Mouse (Mus musculus): ENCODE data around the gene Gsta1. TPM values are rescaled to one million over a fixed set of nuclear protein-coding genes. Genes with fewer than 3 reads are reported as not detected.
A peak's percentile ranks its signal among the peaks of the same experiment; 100 is the strongest.
"Not testable (repeated sequence)": the region's sequence is repeated elsewhere in the genome, so short reads cannot be mapped to it uniquely, and the experiment has no call there.

The Gsta1 gene
- polyA plus RNA-seq, 1 experiment from 2014 or later, result not detected

- not testable (repeated sequence) for H3K9me3 ChIP-seq (ENCODE audit: control insufficient read depth, low read length); H3K9ac ChIP-seq (ENCODE audit: low read length); H3K27me3 ChIP-seq (ENCODE audit: control insufficient read depth, insufficient read depth, low read length); H3K4me1 ChIP-seq (ENCODE audit: control insufficient read depth, insufficient read depth, low read length); H3K4me3 ChIP-seq (ENCODE audit: low read depth, low read length); H3K36me3 ChIP-seq (ENCODE audit: control insufficient read depth, insufficient read depth, low read length); DNase-seq (ENCODE audit: low spot score); H3K27ac ChIP-seq (ENCODE audit: low read depth, low read length); H3K4me2 ChIP-seq (ENCODE audit: low read depth)
- WGBS, result 0% methylated on average over 1 of the region's 6 CpGs
- peak; percentile 48; the same call in 1 of the 2 replicates for ATAC-seq (ENCODE audit: insufficient read depth, low FRiP score, low TSS enrichment)
Measured at GRCm38 (mm10) chr9:78259688-78260087, 29.2 kb downstream of the Gsta1 start.

GRCm38 (mm10) chr9:78270945-78271344, 40.5 kb downstream of the Gsta1 start:
- H3K9me3 ChIP-seq (ENCODE audit: control insufficient read depth, low read length); H3K27ac ChIP-seq (ENCODE audit: low read depth, low read length); H3K9ac ChIP-seq (ENCODE audit: low read length); H3K4me1 ChIP-seq (ENCODE audit: control insufficient read depth, insufficient read depth, low read length); H3K36me3 ChIP-seq (ENCODE audit: control insufficient read depth, insufficient read depth, low read length); ATAC-seq (ENCODE audit: insufficient read depth, low FRiP score, low TSS enrichment); H3K4me3 ChIP-seq (ENCODE audit: low read depth, low read length); H3K4me2 ChIP-seq (ENCODE audit: low read depth); H3K27me3 ChIP-seq (ENCODE audit: control insufficient read depth, insufficient read depth, low read length); DNase-seq (ENCODE audit: low spot score): not testable (repeated sequence)
- WGBS, result 91% methylated on average over 3 of the region's 3 CpGs

GRCm38 (mm10) chr9:78282002-78282711, 51.7 kb downstream of the Gsta1 start:
- DNase-seq (ENCODE audit: low spot score); H3K36me3 ChIP-seq (ENCODE audit: control insufficient read depth, insufficient read depth, low read length); H3K27ac ChIP-seq (ENCODE audit: low read depth, low read length); H3K4me2 ChIP-seq (ENCODE audit: low read depth); ATAC-seq (ENCODE audit: insufficient read depth, low FRiP score, low TSS enrichment); H3K9ac ChIP-seq (ENCODE audit: low read length); H3K4me3 ChIP-seq (ENCODE audit: low read depth, low read length); H3K4me1 ChIP-seq (ENCODE audit: control insufficient read depth, insufficient read depth, low read length); H3K27me3 ChIP-seq (ENCODE audit: control insufficient read depth, insufficient read depth, low read length); H3K9me3 ChIP-seq (ENCODE audit: control insufficient read depth, low read length): not testable (repeated sequence)
- WGBS, result 83% methylated on average over 4 of the region's 4 CpGs

GRCm38 (mm10) chr9:78289063-78289462, 58.6 kb downstream of the Gsta1 start:
- H3K9me3 ChIP-seq (ENCODE audit: control insufficient read depth, low read length); H3K4me3 ChIP-seq (ENCODE audit: low read depth, low read length); ATAC-seq (ENCODE audit: insufficient read depth, low FRiP score, low TSS enrichment); DNase-seq (ENCODE audit: low spot score); H3K9ac ChIP-seq (ENCODE audit: low read length); H3K27ac ChIP-seq (ENCODE audit: low read depth, low read length); H3K4me2 ChIP-seq (ENCODE audit: low read depth); H3K4me1 ChIP-seq (ENCODE audit: control insufficient read depth, insufficient read depth, low read length); H3K27me3 ChIP-seq (ENCODE audit: control insufficient read depth, insufficient read depth, low read length); H3K36me3 ChIP-seq (ENCODE audit: control insufficient read depth, insufficient read depth, low read length): not testable (repeated sequence)
- 76% methylated on average over 1 of the region's 1 CpGs for WGBS

GRCm38 (mm10) chr9:78289723-78290122, 59.3 kb downstream of the Gsta1 start, which contains the start of gene Gm10639:
Gene Gm10639, plus strand, starts transcription at chr9:78289923.
- H3K27ac ChIP-seq (ENCODE audit: low read depth, low read length); H3K9me3 ChIP-seq (ENCODE audit: control insufficient read depth, low read length); H3K36me3 ChIP-seq (ENCODE audit: control insufficient read depth, insufficient read depth, low read length); ATAC-seq (ENCODE audit: insufficient read depth, low FRiP score, low TSS enrichment); H3K9ac ChIP-seq (ENCODE audit: low read length); H3K4me3 ChIP-seq (ENCODE audit: low read depth, low read length); H3K4me1 ChIP-seq (ENCODE audit: control insufficient read depth, insufficient read depth, low read length); DNase-seq (ENCODE audit: low spot score); H3K27me3 ChIP-seq (ENCODE audit: control insufficient read depth, insufficient read depth, low read length); H3K4me2 ChIP-seq (ENCODE audit: low read depth): not testable (repeated sequence)
- 92% methylated on average over 3 of the region's 3 CpGs for WGBS

Other genes starting within 250 kb of the Gsta1 start
- gene Gcm1, start 178.7 kb upstream of the Gsta1 start, polyA plus RNA-seq (2014; fragmentation: Nextera tagmentation; extraction: Ambion mirVana), result not detected in 2 replicates
- 36.9 and 38.9 TPM in 2 replicates for gene Fbxo9, start 121.6 kb upstream of the Gsta1 start, polyA plus RNA-seq (2014; fragmentation: Nextera tagmentation; extraction: Ambion mirVana)
- gene Ick, start 121.5 kb upstream of the Gsta1 start, polyA plus RNA-seq (2014; fragmentation: Nextera tagmentation; extraction: Ambion mirVana), result 35.9 and 36.3 TPM in 2 replicates
- gene Gsta4, start 47.9 kb upstream of the Gsta1 start, polyA plus RNA-seq (2014; fragmentation: Nextera tagmentation; extraction: Ambion mirVana), result 54.3 and 72.3 TPM in 2 replicates
- gene Gm3776, start 26.5 kb downstream of the Gsta1 start, polyA plus RNA-seq (2014; fragmentation: Nextera tagmentation; extraction: Ambion mirVana), result not detected in 2 replicates
- not detected in 2 replicates for gene Gm10639, start 59.3 kb downstream of the Gsta1 start, polyA plus RNA-seq (2014; fragmentation: Nextera tagmentation; extraction: Ambion mirVana)
- not detected in 2 replicates for gene Omt2a, start 84.1 kb downstream of the Gsta1 start, polyA plus RNA-seq (2014; fragmentation: Nextera tagmentation; extraction: Ambion mirVana)
- not detected in 2 replicates for gene Omt2b, start 96.9 kb downstream of the Gsta1 start, polyA plus RNA-seq (2014; fragmentation: Nextera tagmentation; extraction: Ambion mirVana)
- not detected in 2 replicates for gene Gsta2, start 125.1 kb downstream of the Gsta1 start, polyA plus RNA-seq (2014; fragmentation: Nextera tagmentation; extraction: Ambion mirVana)
- 0.41 and 0.72 TPM in 2 replicates for gene Dppa5a, start 137.5 kb downstream of the Gsta1 start, polyA plus RNA-seq (2014; fragmentation: Nextera tagmentation; extraction: Ambion mirVana)
- gene Ooep, start 148.1 kb downstream of the Gsta1 start, polyA plus RNA-seq (2014; fragmentation: Nextera tagmentation; extraction: Ambion mirVana), result 1.3 and 1.7 TPM in 2 replicates
- 0.28 and 0.50 TPM in 2 replicates for gene Ddx43, start 165.1 kb downstream of the Gsta1 start, polyA plus RNA-seq (2014; fragmentation: Nextera tagmentation; extraction: Ambion mirVana)
- 0.84 and 0.93 TPM in 2 replicates for gene Cgas, start 212.6 kb downstream of the Gsta1 start, polyA plus RNA-seq (2014; fragmentation: Nextera tagmentation; extraction: Ambion mirVana)
- 23.1 and 23.4 TPM in 2 replicates for gene Mto1, start 217.6 kb downstream of the Gsta1 start, polyA plus RNA-seq (2014; fragmentation: Nextera tagmentation; extraction: Ambion mirVana)
- 1.0 TPM in 1 of 2 replicates, not detected in the other for gene Gm17324, start 218.1 kb downstream of the Gsta1 start, polyA plus RNA-seq (2014; fragmentation: Nextera tagmentation; extraction: Ambion mirVana)